Mouse (Mus musculus): ENCODE measurements at regions not wholly inside any gene's neighbourhood (a gene's known extent, or its start where the extent isn't known, plus 50 kb on each side); places are given as distances from the start of the nearest gene placed in this dataset.

DNA sequence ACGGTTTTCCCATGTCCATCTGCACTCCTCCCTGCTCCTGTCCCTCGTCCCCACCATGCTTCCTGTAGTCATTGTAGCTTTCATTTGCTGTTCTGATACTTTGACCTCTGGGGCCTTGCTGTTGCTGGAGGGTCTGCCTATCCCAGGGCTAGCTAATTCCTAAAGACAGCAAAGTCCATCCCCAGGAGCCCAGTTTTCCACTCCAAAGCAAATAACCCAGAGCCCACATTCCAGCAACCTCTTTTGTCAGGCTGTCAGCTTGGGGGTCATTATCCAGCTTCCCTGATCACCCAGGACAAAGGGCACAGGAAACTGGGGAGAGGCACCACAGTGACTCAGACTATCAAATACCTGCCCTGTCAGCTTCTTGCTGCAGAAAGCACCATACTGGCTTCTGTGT is 139.9 kb upstream of the Tab2 start:
- no peak for ATAC-seq
- TF ChIP-seq CTCF (IDR thresholded peaks at IDR 0.05) (no peak), EP300 (IDR thresholded peaks at IDR 0.05) (no peak)

DNA sequence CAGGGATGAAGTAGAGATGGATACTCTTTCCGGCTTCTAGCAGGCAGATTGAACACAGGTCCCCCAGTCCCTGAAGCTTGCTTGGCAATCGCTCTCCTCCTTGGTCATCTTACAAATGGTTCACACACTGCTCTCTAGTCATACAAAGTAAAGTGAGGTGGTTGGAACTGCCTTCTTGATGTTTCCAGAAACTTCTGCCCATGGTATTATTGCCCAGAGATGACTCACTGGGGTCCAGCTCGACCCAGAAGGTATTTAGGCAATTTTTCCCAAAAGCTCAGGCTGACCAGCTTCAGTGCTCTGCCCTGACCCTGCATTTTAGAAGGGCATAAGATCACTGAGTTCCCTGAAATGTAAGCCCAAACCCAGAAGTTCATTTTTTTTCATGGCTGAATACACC is 139.2 kb upstream of the Tab2 start:
- H3K9me3 ChIP-seq (ENCODE audit: low read length), result no peaks in the 10 kb centered on the region
- H3K9ac ChIP-seq (replicated peaks; ENCODE audit: low read depth), result no peak overlapping the region
- H3K36me3 ChIP-seq (ENCODE audit: insufficient read depth, low read length), result no peaks in the 10 kb centered on the region
- no peaks in the 10 kb centered on the region for H3K27me3 ChIP-seq (replicated peaks; ENCODE audit: insufficient read depth, low read length)
- no peak overlapping the region for H3K4me3 ChIP-seq (ENCODE audit: low read depth, low read length)
- DNase-seq (ENCODE audit: low spot score) (no peak), ATAC-seq (no peak)
- H3K4me2 ChIP-seq (replicated peaks; ENCODE audit: low read depth, low read length), result no peak overlapping the region
- no peak for TF ChIP-seq EP300 (IDR thresholded peaks at IDR 0.05)
- no peak for TF ChIP-seq CTCF (IDR thresholded peaks at IDR 0.05)
- WGBS, result 90% methylated on average over 3 of the region's 3 CpGs
- no peak overlapping the region for H3K27ac ChIP-seq (ENCODE audit: low read length)
- no peaks in the 10 kb centered on the region for H3K4me1 ChIP-seq (ENCODE audit: insufficient read depth, low read depth, low read length)

More for the DNA sequence above, 139.9 kb upstream of the Tab2 start:
- Histone ChIP-seq H3K4me3 (ENCODE audit: low read depth, low read length) (no peak overlapping the region), H3K4me2 (replicated peaks; ENCODE audit: low read depth, low read length) (no peak overlapping the region), H3K9me3 (ENCODE audit: low read length) (no peaks in the 10 kb centered on the region), H3K9ac (replicated peaks; ENCODE audit: low read depth) (no peak overlapping the region), H3K27ac (ENCODE audit: low read length) (no peak overlapping the region), H3K36me3 (ENCODE audit: insufficient read depth, low read length) (no peaks in the 10 kb centered on the region), H3K27me3 (replicated peaks; ENCODE audit: insufficient read depth, low read length) (no peaks in the 10 kb centered on the region), H3K4me1 (ENCODE audit: insufficient read depth, low read depth, low read length) (no peaks in the 10 kb centered on the region)
- DNase-seq (ENCODE audit: low spot score), result no peak
- 66% methylated on average over 2 of the region's 2 CpGs for WGBS

DNA sequence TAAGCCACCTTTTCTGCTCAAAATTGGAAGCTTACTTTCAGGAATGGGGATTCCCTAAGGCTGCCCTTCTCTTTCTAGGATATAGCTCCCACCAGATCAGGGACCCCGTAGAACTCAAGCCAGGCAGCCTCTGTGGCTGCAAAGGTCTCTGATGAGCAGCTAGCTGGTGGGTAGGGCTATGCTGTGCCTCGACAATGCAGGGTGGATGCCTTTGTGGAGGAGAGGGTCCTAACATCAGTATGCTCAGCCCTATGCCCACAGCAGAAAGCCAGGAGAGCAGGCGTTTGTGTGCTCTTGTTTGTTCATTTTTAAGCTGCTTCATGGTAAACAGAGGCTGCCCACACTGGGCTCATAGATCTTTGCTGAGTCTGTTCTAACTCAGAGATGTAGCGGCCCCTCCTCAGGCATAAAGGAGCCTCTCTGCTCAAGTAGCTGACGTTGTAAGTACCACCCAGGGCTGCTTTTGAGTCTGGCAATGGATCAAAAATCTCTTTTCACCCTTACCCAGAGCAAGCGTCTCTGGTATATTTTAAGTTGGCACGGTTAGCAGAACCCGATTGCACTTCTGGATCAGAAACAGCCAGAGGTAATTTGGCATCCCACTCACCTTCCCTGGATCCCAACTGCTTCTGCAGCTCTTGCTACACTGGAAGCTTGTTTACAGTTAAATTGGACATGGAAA is 136.0 kb upstream of the Tab2 start:
- Histone ChIP-seq H3K36me3 (ENCODE audit: insufficient read depth, low read length) (no peaks in the 10 kb centered on the region), H3K27ac (ENCODE audit: low read length) (no peak overlapping the region), H3K4me1 (ENCODE audit: insufficient read depth, low read depth, low read length) (no peaks in the 10 kb centered on the region), H3K9me3 (ENCODE audit: low read length) (no peaks in the 10 kb centered on the region), H3K4me2 (replicated peaks; ENCODE audit: low read depth, low read length) (no peak overlapping the region), H3K9ac (replicated peaks; ENCODE audit: low read depth) (no peak overlapping the region), H3K27me3 (replicated peaks; ENCODE audit: insufficient read depth, low read length) (no peaks in the 10 kb centered on the region), H3K4me3 (ENCODE audit: low read depth, low read length) (no peak overlapping the region)
- ATAC-seq (0 out of 2 replicates have a peak, but pooled peaks have one; percentile 25), DNase-seq (ENCODE audit: low spot score) (no peak)
- TF ChIP-seq EP300 (IDR thresholded peaks at IDR 0.05) (no peak), CTCF (IDR thresholded peaks at IDR 0.05) (no peak)
- WGBS, result 40% methylated on average over 8 of the region's 8 CpGs

DNA sequence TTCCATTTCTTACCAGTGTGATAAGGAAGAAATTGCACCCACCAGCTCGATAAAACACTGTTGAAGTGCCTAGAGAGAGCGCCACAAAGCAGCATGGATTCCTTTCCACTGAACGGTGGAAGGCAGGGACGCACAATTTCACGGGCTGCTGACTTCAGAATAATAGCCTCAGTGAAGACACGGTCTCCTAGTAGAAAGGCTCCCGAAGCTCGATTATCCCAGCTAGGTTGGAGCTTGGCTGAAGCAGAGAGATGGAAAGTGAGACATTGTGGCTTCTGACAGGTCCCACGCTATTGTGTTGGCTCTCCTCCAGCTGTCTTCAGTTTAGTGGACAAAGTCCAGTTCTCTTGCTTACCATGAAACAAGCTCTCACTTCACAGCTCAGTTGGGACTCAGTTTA is 133.3 kb upstream of the Tab2 start:
- Histone ChIP-seq H3K27me3 (replicated peaks; ENCODE audit: insufficient read depth, low read length) (no peaks in the 10 kb centered on the region), H3K27ac (ENCODE audit: low read length) (no peak overlapping the region), H3K4me2 (replicated peaks; ENCODE audit: low read depth, low read length) (no peak overlapping the region), H3K9ac (replicated peaks; ENCODE audit: low read depth) (no peak overlapping the region), H3K4me3 (ENCODE audit: low read depth, low read length) (no peak overlapping the region), H3K4me1 (ENCODE audit: insufficient read depth, low read depth, low read length) (no peaks in the 10 kb centered on the region), H3K9me3 (ENCODE audit: low read length) (no peaks in the 10 kb centered on the region), H3K36me3 (ENCODE audit: insufficient read depth, low read length) (no peaks in the 10 kb centered on the region)
- WGBS, result 44% methylated on average over 9 of the region's 9 CpGs
- TF ChIP-seq EP300 (IDR thresholded peaks at IDR 0.05), result no peak
- no peak for TF ChIP-seq CTCF (IDR thresholded peaks at IDR 0.05)
- DNase-seq (ENCODE audit: low spot score) (peak; percentile 23), ATAC-seq (no peak)

DNA sequence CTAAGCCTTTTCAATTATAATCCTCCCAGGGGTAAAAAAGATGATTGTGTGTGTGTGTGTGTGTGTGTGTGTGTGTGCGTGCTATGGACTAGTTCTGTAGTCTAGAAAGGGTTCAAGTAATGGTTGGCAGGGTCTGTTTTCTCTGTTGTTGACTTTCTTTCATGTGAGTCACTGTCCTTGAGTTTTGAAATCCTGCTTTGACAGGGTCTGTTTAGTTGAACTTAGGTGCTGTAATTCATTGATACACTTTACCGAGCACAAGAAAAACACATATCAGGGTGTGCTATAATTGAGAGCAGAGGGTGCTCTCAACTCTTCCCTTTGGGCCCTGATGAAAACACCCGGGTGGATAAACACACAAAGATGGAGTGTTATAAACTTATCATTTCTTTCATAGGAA is 132.7 kb upstream of the Tab2 start:
- DNase-seq (ENCODE audit: low spot score) (no peak), ATAC-seq (no peak)
- no peak overlapping the region for H3K4me2 ChIP-seq (replicated peaks; ENCODE audit: low read depth, low read length)
- H3K4me3 ChIP-seq (ENCODE audit: low read depth, low read length), result no peak overlapping the region
- no peaks in the 10 kb centered on the region for H3K4me1 ChIP-seq (ENCODE audit: insufficient read depth, low read depth, low read length)
- no peaks in the 10 kb centered on the region for H3K36me3 ChIP-seq (ENCODE audit: insufficient read depth, low read length)
- H3K9ac ChIP-seq (replicated peaks; ENCODE audit: low read depth), result no peak overlapping the region
- H3K27ac ChIP-seq (ENCODE audit: low read length), result no peak overlapping the region
- WGBS, result 71% methylated on average over 3 of the region's 3 CpGs
- no peaks in the 10 kb centered on the region for H3K9me3 ChIP-seq (ENCODE audit: low read length)
- no peaks in the 10 kb centered on the region for H3K27me3 ChIP-seq (replicated peaks; ENCODE audit: insufficient read depth, low read length)
- TF ChIP-seq EP300 (IDR thresholded peaks at IDR 0.05) (no peak), CTCF (IDR thresholded peaks at IDR 0.05) (no peak)

DNA sequence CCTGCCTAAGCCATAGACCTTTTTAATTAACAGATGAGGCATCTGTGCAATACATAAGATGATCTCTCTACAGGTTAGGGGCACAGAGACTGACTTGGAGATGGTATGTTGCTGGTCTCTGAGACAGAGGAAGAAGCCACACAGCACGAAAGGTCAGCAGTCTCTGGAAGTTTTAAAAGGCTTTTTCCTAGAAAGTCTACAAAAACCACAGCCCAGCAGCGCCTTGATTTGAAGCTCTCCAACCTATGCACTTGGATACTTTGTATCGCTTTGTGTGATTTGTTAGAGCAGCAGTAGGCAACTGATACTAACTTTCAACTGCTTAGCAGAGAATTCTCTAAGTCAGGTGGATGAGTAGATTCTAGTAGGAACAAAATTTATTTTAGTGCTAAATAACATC is 132.3 kb upstream of the Tab2 start:
- WGBS, result 86% methylated on average over 3 of the region's 3 CpGs
- Histone ChIP-seq H3K9me3 (ENCODE audit: low read length) (no peaks in the 10 kb centered on the region), H3K9ac (replicated peaks; ENCODE audit: low read depth) (no peak overlapping the region), H3K36me3 (ENCODE audit: insufficient read depth, low read length) (no peaks in the 10 kb centered on the region), H3K4me1 (ENCODE audit: insufficient read depth, low read depth, low read length) (no peaks in the 10 kb centered on the region), H3K4me3 (ENCODE audit: low read depth, low read length) (no peak overlapping the region), H3K27ac (ENCODE audit: low read length) (no peak overlapping the region), H3K27me3 (replicated peaks; ENCODE audit: insufficient read depth, low read length) (no peaks in the 10 kb centered on the region), H3K4me2 (replicated peaks; ENCODE audit: low read depth, low read length) (no peak overlapping the region)
- TF ChIP-seq CTCF (IDR thresholded peaks at IDR 0.05) (no peak), EP300 (IDR thresholded peaks at IDR 0.05) (no peak)
- ATAC-seq (no peak), DNase-seq (ENCODE audit: low spot score) (no peak)

Measured in lung, postnatal 0 days (tissue).